Mouse (Mus musculus) B cell, adult 62 days (primary cell): ENCODE results near the gene Hras. TPM values are rescaled to one million over a fixed set of nuclear protein-coding genes. Genes with fewer than 3 reads are reported as not detected.

Experiments used
- total RNA-seq: library from RNA; stranded (reverse); gene quantifications from 4 replicates; pipeline ENCODE4 v1.2.4, GENCODE M21; 2023

Hras gene
- total RNA-seq, result 23.0 to 30.6 TPM (median 27.5 TPM) in 4 replicates

GRCm38 (mm10) chr7:141193948-141194347 is at the start of gene Hras, which contains the start of gene Lrrc56:
Hras (minus strand) TSS chr7:141194005.
Lrrc56 (plus strand) TSS chr7:141194157.

GRCm38 (mm10) chr7:141228279-141229067 is 34.7 kb upstream of the Hras start, which contains the start of gene Phrf1:
Phrf1 (plus strand) TSS chr7:141228784.

GRCm38 (mm10) chr7:141215101-141215879 is 21.5 kb upstream of the Hras start, which contains the start of gene Rassf7:
Rassf7 (plus strand) TSS chr7:141215860.

GRCm38 (mm10) chr7:141213605-141214235 is 19.9 kb upstream of the Hras start, which contains the start of gene Lmntd2:
Lmntd2 (minus strand) TSS chr7:141214080.

GRCm38 (mm10) chr7:141172116-141173006 is 21.4 kb downstream of the Hras start, which contains the start of gene Rnh1:
Rnh1 (minus strand) TSS chr7:141172857.

Other genes with a start within 250 kb of the Hras start
- not detected in 4 replicates for gene Ifitm5, start 243.7 kb downstream of the Hras start, total RNA-seq
- not detected in 4 replicates for gene Gm45717, start 238.1 kb downstream of the Hras start, total RNA-seq
- gene Ifitm2, start 238.0 kb downstream of the Hras start, total RNA-seq, result 10.4 to 16.2 TPM (median 12.9 TPM) in 4 replicates
- 1.2 TPM in 1 of 4 replicates, not detected in the others for gene Ifitm1, start 226.8 kb downstream of the Hras start, total RNA-seq
- 3.2 to 7.5 TPM (median 4.5 TPM) in 4 replicates for gene Ifitm3, start 183.2 kb downstream of the Hras start, total RNA-seq
- gene Ifitm6, start 176.1 kb downstream of the Hras start, total RNA-seq, result 1.6 to 1.9 TPM in 2 of 4 replicates, not detected in the others
- not detected in 4 replicates for gene Gm17387, start 164.9 kb downstream of the Hras start, total RNA-seq
- gene B4galnt4, start 132.9 kb downstream of the Hras start, total RNA-seq, result not detected in 4 replicates
- gene Pkp3, start 115.8 kb downstream of the Hras start, total RNA-seq, result 21.8 to 29.7 TPM (median 25.9 TPM) in 4 replicates
- 32.1 to 49.7 TPM (median 39.6 TPM) in 4 replicates for gene Sigirr, start 93.4 kb downstream of the Hras start, total RNA-seq
- not detected in 4 replicates for gene Ano9, start 76.2 kb downstream of the Hras start, total RNA-seq
- gene Ptdss2, start 71.6 kb downstream of the Hras start, total RNA-seq, result 8.0 to 9.8 TPM (median 9.4 TPM) in 4 replicates
- gene Rnh1, start 21.1 kb downstream of the Hras start, total RNA-seq, result 61.9 to 82.6 TPM (median 69.3 TPM) in 4 replicates
- 6.4 to 9.6 TPM (median 7.2 TPM) in 4 replicates for gene Lrrc56, start 152 bp upstream of the Hras start, total RNA-seq
- gene Lmntd2, start 20.1 kb upstream of the Hras start, total RNA-seq, result 3.9 to 5.0 TPM (median 4.8 TPM) in 4 replicates
- gene Rassf7, start 21.9 kb upstream of the Hras start, total RNA-seq, result 8.9 to 16.1 TPM (median 13.3 TPM) in 4 replicates
- gene Phrf1, start 34.8 kb upstream of the Hras start, total RNA-seq, result 147 to 159 TPM (median 152 TPM) in 4 replicates
- gene Irf7, start 72.5 kb upstream of the Hras start, total RNA-seq, result 33.8 to 42.4 TPM (median 37.0 TPM) in 4 replicates
- gene Cdhr5, start 82.8 kb upstream of the Hras start, total RNA-seq, result not detected in 4 replicates
- not detected in 4 replicates for gene Sct, start 85.1 kb upstream of the Hras start, total RNA-seq
- gene Drd4, start 98.0 kb upstream of the Hras start, total RNA-seq, result not detected in 4 replicates
- 33.5 to 54.6 TPM (median 42.7 TPM) in 4 replicates for gene Deaf1, start 133.7 kb upstream of the Hras start, total RNA-seq
- 15.2 to 22.8 TPM (median 16.4 TPM) in 4 replicates for gene Tmem80, start 133.7 kb upstream of the Hras start, total RNA-seq
- gene Eps8l2, start 144.9 kb upstream of the Hras start, total RNA-seq, result 1.0 to 1.3 TPM in 2 of 4 replicates, not detected in the others
- 130 to 142 TPM (median 131 TPM) in 4 replicates for gene Taldo1, start 198.2 kb upstream of the Hras start, total RNA-seq
- 31.5 to 40.0 TPM (median 35.3 TPM) in 4 replicates for gene Gatd1, start 220.1 kb upstream of the Hras start, total RNA-seq
- gene Cend1, start 235.5 kb upstream of the Hras start, total RNA-seq, result not detected in 4 replicates
- gene Slc25a22, start 243.9 kb upstream of the Hras start, total RNA-seq, result 37.9 to 49.5 TPM (median 44.6 TPM) in 4 replicates